Mouse (Mus musculus): ENCODE data around the gene Gpr27. TPM values are rescaled to one million over a fixed set of nuclear protein-coding genes. Genes with fewer than 3 reads are reported as not detected.

The Gpr27 gene
- 24.1 and 25.8 TPM in 2 replicates for polyA plus RNA-seq (2015; fragmentation: Nextera tagmentation; extraction: Ambion mirVana)

GRCm38 (mm10) chr6:99692206-99692915, at the start of gene Gpr27:
Gene Gpr27, plus strand, starts transcription at chr6:99692679.

DNA sequence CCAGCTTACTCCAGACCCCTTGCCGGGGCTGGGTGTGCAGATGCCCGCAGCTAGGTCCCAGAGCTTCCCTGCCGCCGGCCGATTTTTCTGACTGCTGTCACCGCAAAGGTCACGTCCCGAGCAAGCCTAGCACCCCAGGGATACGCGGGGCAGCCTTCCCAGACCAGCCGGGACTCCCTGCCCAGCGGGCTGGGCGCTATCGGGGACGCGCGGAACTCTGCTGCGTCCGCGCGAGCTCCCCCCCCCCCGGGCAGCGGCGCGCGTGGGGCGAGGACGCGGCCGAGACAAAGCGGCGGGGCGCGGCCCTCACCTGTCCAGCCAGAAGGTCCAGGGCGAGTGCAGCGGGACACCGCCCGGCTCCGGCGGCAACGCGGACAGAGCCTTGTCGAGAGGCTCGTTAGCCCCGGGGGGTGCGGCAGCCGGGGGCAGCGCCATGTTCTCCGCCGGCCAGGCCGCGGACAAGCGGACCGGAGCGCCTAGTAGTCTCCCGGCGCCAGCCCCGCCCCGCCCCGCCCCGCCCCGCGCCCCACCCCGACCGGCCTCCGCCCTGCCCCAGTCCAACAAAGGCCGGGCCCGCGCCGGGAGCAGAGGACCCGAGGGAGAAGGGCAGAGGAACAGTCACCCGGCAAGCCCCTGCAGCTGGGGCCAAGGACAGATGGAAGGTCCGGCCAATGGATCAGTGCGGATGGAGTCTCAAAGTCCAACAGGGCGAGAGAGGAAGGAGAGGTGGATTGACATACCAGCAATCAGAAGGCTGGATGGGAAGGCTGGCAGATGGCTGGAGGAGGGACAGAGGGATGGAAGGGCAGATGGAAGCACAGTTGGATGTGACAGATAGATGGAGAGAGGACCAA, 25.9 kb upstream of the Gpr27 start, which contains the start of the genes Eif4e3 and Gm20696:
Gene Eif4e3 (minus strand): TSS at position 454 of the 854 bp plus-strand sequence.
Gene Gm20696 (minus strand): TSS at position 480 of the 854 bp plus-strand sequence.

GRCm38 (mm10) chr6:99725971-99726561, 33.6 kb downstream of the Gpr27 start, which contains the start of gene Prok2:
Gene Prok2, minus strand, starts transcription at chr6:99726392.

Other genes with a start within 250 kb of the Gpr27 start
- gene Foxp1, start 170.0 kb upstream of the Gpr27 start, polyA plus RNA-seq (2015; fragmentation: Nextera tagmentation; extraction: Ambion mirVana): 41.5 and 41.9 TPM in 2 replicates
- gene Eif4e3, start 25.9 kb upstream of the Gpr27 start, polyA plus RNA-seq (2015; fragmentation: Nextera tagmentation; extraction: Ambion mirVana): 6.1 and 8.0 TPM in 2 replicates
- gene Gm20696, start 25.9 kb upstream of the Gpr27 start, polyA plus RNA-seq (2015; fragmentation: Nextera tagmentation; extraction: Ambion mirVana): 0.78 and 2.1 TPM in 2 replicates
- 0.52 and 0.65 TPM in 2 replicates for gene Prok2, start 33.7 kb downstream of the Gpr27 start, polyA plus RNA-seq (2015; fragmentation: Nextera tagmentation; extraction: Ambion mirVana)